ENCODE assay signal across 8 mouse cellular contexts in genomic region chr4:41349199-41349591, GRCm38 (mm10). TPM values are rescaled to one million over a fixed set of nuclear protein-coding genes. Genes with fewer than 3 reads are reported as not detected.
A peak's percentile ranks its signal among the peaks of the same experiment; 100 is the strongest.
DNase-seq lines count a peak whose midpoint lies in the region; ATAC-seq and TF ChIP-seq lines count a peak whose summit lies in the region.

No protein-coding gene starts in this region.

- no peak for DNase-seq in heart, postnatal 4 days
- peak; percentile 18 for DNase-seq in G1E (ENCODE audit: low spot score)
- DNase-seq in retina, embryonic 14.5 days (ENCODE audit: low spot score), result peak; percentile 62
- no peak for DNase-seq in layer of hippocampus, adult 11-12 months (ENCODE audit: low spot score)
- DNase-seq in layer of hippocampus, postnatal 10 days (ENCODE audit: low spot score in 2 of 2), result no peak

- H3K4me3 ChIP-seq in heart, embryonic 15.5 days, result peak overlapping the region; percentile 73
- H3K4me3 ChIP-seq in G1E (ENCODE audit: low read depth, low read length), result peak overlapping the region; percentile 80
- peak overlapping the region; percentile 69 for H3K4me3 ChIP-seq in forebrain, embryonic 13.5 days
- H3K4me3 ChIP-seq in liver, embryonic 15.5 days (replicated peaks), result peak overlapping the region; percentile 88

- H3K4me2 ChIP-seq in heart, embryonic 15.5 days, result peak overlapping the region; percentile 77
- H3K4me2 ChIP-seq in forebrain, embryonic 13.5 days, result peak overlapping the region; percentile 79
- H3K4me2 ChIP-seq in liver, embryonic 15.5 days, result peak overlapping the region; percentile 80

- no peaks in the 10 kb centered on the region for H3K27me3 ChIP-seq in heart, embryonic 15.5 days
- no peaks in the 10 kb centered on the region for H3K27me3 ChIP-seq in G1E (ENCODE audit: insufficient read depth, low read length)
- H3K27me3 ChIP-seq in forebrain, embryonic 13.5 days, result no peaks in the 10 kb centered on the region
- H3K27me3 ChIP-seq in liver, embryonic 15.5 days, result no peaks in the 10 kb centered on the region

- peaks cover 14% of the 10 kb centered on the region for H3K4me1 ChIP-seq in heart, embryonic 15.5 days (replicated peaks)
- H3K4me1 ChIP-seq in G1E (ENCODE audit: insufficient read depth, low read depth, low read length), result peaks cover 40% of the 10 kb centered on the region
- H3K4me1 ChIP-seq in forebrain, embryonic 13.5 days, result peaks cover 14% of the 10 kb centered on the region
- H3K4me1 ChIP-seq in liver, embryonic 15.5 days (replicated peaks), result peaks cover 46% of the 10 kb centered on the region

- H3K27ac ChIP-seq in heart, embryonic 15.5 days, result peak overlapping the region; percentile 92
- H3K27ac ChIP-seq in forebrain, embryonic 13.5 days, result peak overlapping the region; percentile 90
- H3K27ac ChIP-seq in liver, embryonic 15.5 days (replicated peaks), result peak overlapping the region; percentile 91

- TF ChIP-seq CTCF in G1E (IDR thresholded peaks at IDR 0.05; ENCODE audit: low read depth, low read length), result no peak

- H3K36me3 ChIP-seq in heart, embryonic 15.5 days, result peaks cover 4% of the 10 kb centered on the region; the same call in 1 of the 2 replicates
- peaks cover 9% of the 10 kb centered on the region for H3K36me3 ChIP-seq in G1E (replicated peaks)
- peaks cover 10% of the 10 kb centered on the region for H3K36me3 ChIP-seq in forebrain, embryonic 13.5 days (ENCODE audit: poor library complexity, severe bottlenecking)
- 0 out of 2 replicates have a peak, but pooled peaks cover 4% of the 10 kb centered on the region for H3K36me3 ChIP-seq in liver, embryonic 15.5 days (replicated peaks)

- ATAC-seq in heart, embryonic 15.5 days (replicated peaks; ENCODE audit: insufficient number of reproducible peaks, insufficient read depth, low FRiP score, low read depth), result no peak; the same call in none of the 2 replicates
- ATAC-seq in G1E (ENCODE audit: extremely low read depth, insufficient number of reproducible peaks, low FRiP score, poor library complexity, severe bottlenecking), result no peak
- peak; percentile 79; the same call in 1 of the 2 replicates for ATAC-seq in forebrain, embryonic 13.5 days
- peak; percentile 47 for ATAC-seq in liver, embryonic 15.5 days (ENCODE audit: insufficient read depth)

- peak overlapping the region; percentile 81 for H3K9ac ChIP-seq in heart, embryonic 15.5 days
- H3K9ac ChIP-seq in forebrain, embryonic 13.5 days, result peak overlapping the region; percentile 83
- H3K9ac ChIP-seq in liver, embryonic 15.5 days, result peak overlapping the region; percentile 92

- under 1% methylated on average over 28 of the region's 28 CpGs for WGBS in heart, embryonic 15.5 days
- 0% methylated on average over 27 of the region's 28 CpGs for WGBS in forebrain, embryonic 13.5 days
- 0% methylated on average over 28 of the region's 28 CpGs for WGBS in liver, embryonic 15.5 days (ENCODE audit: insufficient replicate concordance)

- no peaks in the 10 kb centered on the region for H3K9me3 ChIP-seq in heart, embryonic 15.5 days (replicated peaks)
- no peaks in the 10 kb centered on the region for H3K9me3 ChIP-seq in G1E (replicated peaks)
- H3K9me3 ChIP-seq in forebrain, embryonic 13.5 days (replicated peaks), result no peaks in the 10 kb centered on the region
- H3K9me3 ChIP-seq in liver, embryonic 15.5 days (replicated peaks), result no peaks in the 10 kb centered on the region

RNA-seq across cellular contexts. Expression of gene Ubap1, which starts 0.4 kb away (rescaled TPM):
- 43.4 and 45.7 TPM in 2 replicates for polyA plus RNA-seq in heart, embryonic 15.5 days (2015; fragmentation: Nextera tagmentation; extraction: Ambion mirVana)
- total RNA-seq in heart, postnatal 4 days (2021), result 10 to 100 TPM; 35.1 to 38.4 TPM
- total RNA-seq in G1E (2014; fragmentation: Nextera tagmentation), result 25.1 and 39.2 TPM in 2 replicates
- total RNA-seq in G1E (2017), result 27.5 and 30.4 TPM in 2 replicates
- 18.3 and 19.0 TPM in 2 replicates for polyA plus RNA-seq in G1E (2012)
- 67.2 and 69.1 TPM in 2 replicates for polyA plus RNA-seq in forebrain, embryonic 13.5 days (2015; fragmentation: Nextera tagmentation; extraction: Ambion mirVana)
- polyA plus RNA-seq in liver, embryonic 15.5 days (2015; fragmentation: Nextera tagmentation; extraction: Ambion mirVana), result 32.4 and 34.2 TPM in 2 replicates
- 10 to 100 TPM; 43.1 to 54.6 TPM for total RNA-seq in layer of hippocampus, postnatal 10 days (2021)

RNA-seq across cellular contexts. Expression of gene Dcaf12, which starts 34.5 kb away (rescaled TPM):
- polyA plus RNA-seq in heart, embryonic 15.5 days (2015; fragmentation: Nextera tagmentation; extraction: Ambion mirVana), result 50.2 and 57.2 TPM in 2 replicates
- total RNA-seq in heart, postnatal 4 days (2021), result 10 to 100 TPM; 38.5 to 46.0 TPM
- total RNA-seq in G1E (2014; fragmentation: Nextera tagmentation), result 45.1 and 52.4 TPM in 2 replicates
- total RNA-seq in G1E (2017), result 39.1 and 41.8 TPM in 2 replicates
- 49.2 and 50.8 TPM in 2 replicates for polyA plus RNA-seq in G1E (2012)
- polyA plus RNA-seq in forebrain, embryonic 13.5 days (2015; fragmentation: Nextera tagmentation; extraction: Ambion mirVana), result 75.1 and 79.3 TPM in 2 replicates
- 75.9 and 82.7 TPM in 2 replicates for polyA plus RNA-seq in liver, embryonic 15.5 days (2015; fragmentation: Nextera tagmentation; extraction: Ambion mirVana)
- 10 to 100 TPM; 51.4 to 53.2 TPM for total RNA-seq in layer of hippocampus, postnatal 10 days (2021)

Comparison
In these comparisons a context has a peak if more than half of its experiments do, and no peak if none do; other contexts are left out.
1. ATAC-seq: peak in forebrain, embryonic 13.5 days (single experiment) and liver, embryonic 15.5 days (single experiment); none in heart, embryonic 15.5 days (single experiment) and G1E (single experiment).
2. DNase-seq: peak in G1E (single experiment) and retina, embryonic 14.5 days (single experiment); none in heart, postnatal 4 days (single experiment), layer of hippocampus, adult 11-12 months (single experiment) and layer of hippocampus, postnatal 10 days (0 of 2).
3. Peak in every context shown above with its lines, with median percentiles within 50 percentile points of each other: H3K27ac ChIP-seq, H3K4me2 ChIP-seq, H3K4me3 ChIP-seq and H3K9ac ChIP-seq.